Mouse (Mus musculus) left cerebral cortex, postnatal 25 days (tissue): Measurements from ENCODE around the gene Copb2. TPM values are rescaled to one million over a fixed set of nuclear protein-coding genes. Genes with fewer than 3 reads are reported as not detected.

Experiments
- DNase-seq, 2 experiments: peaks; one replicate each; pipeline ENCODE4 v3.0.0; 2022; ENCODE audit warnings: low spot score in 2 of 2, mixed read lengths in 1 of 2
- intact Hi-C: fragments of 180-260 bp; cut with DNase I; formaldehyde crosslinking; loops from one replicate; pipeline ENCODE4 v1.15.1; 2025
- total RNA-seq, 2 experiments: library from RNA; stranded (reverse); gene quantifications; 2 replicates each; pipeline ENCODE4 v1.2.3; 2021

Copb2 gene
- 10 to 100 TPM; 86.0 to 86.2 TPM for total RNA-seq

GRCm38 (mm10) chr9:98563137-98564126 is at the start of gene Copb2:
Copb2 (plus strand) TSS chr9:98563721.
- DNase-seq = peak; percentile 99
- intact Hi-C loops = no loop called here

- intact Hi-C loops = no loop called here
Measured at GRCm38 (mm10) chr9:98523872-98524271, 39.6 kb upstream of the Copb2 start.

GRCm38 (mm10) chr9:98524786-98525542 is 38.6 kb upstream of the Copb2 start:
- no peak for DNase-seq
- intact Hi-C loops = no loop called here

More at GRCm38 (mm10) chr9:98523872-98524271, 39.6 kb upstream of the Copb2 start:
- no peak for DNase-seq

- intact Hi-C loops = no loop called here
Measured at GRCm38 (mm10) chr9:98525543-98525924, 38.0 kb upstream of the Copb2 start.

GRCm38 (mm10) chr9:98527226-98527625 is 36.3 kb upstream of the Copb2 start:
- intact Hi-C loops = no loop called here
- DNase-seq = no peak

More at GRCm38 (mm10) chr9:98525543-98525924, 38.0 kb upstream of the Copb2 start:
- no peak for DNase-seq

- no peak for DNase-seq
- intact Hi-C loops = no loop called here
Measured at GRCm38 (mm10) chr9:98529776-98530175, 33.7 kb upstream of the Copb2 start.

- intact Hi-C loops = no loop called here
- no peak for DNase-seq
Measured at GRCm38 (mm10) chr9:98530999-98531398, 32.5 kb upstream of the Copb2 start.

- DNase-seq = no peak
- intact Hi-C loops = loop anchor here (5.0 kb wide), 1 partner anchor 1237 kb away; no protein-coding TSS in a partner anchor
Measured at GRCm38 (mm10) chr9:98534675-98535280, 28.7 kb upstream of the Copb2 start.

GRCm38 (mm10) chr9:98535763-98536162 is 27.8 kb upstream of the Copb2 start:
- DNase-seq = no peak
- intact Hi-C loops = loop anchor here (5.0 kb wide), 1 partner anchor 1238 kb away; no protein-coding TSS in a partner anchor

- no peak for DNase-seq
Measured at GRCm38 (mm10) chr9:98538017-98538712, 25.4 kb upstream of the Copb2 start.

GRCm38 (mm10) chr9:98538713-98539360 is 24.7 kb upstream of the Copb2 start:
- intact Hi-C loops = loop anchor here (1.0 to 5.0 kb wide), 5 partner anchors 97 to 1242 kb away; partner anchors contain the start of gene Clstn2
- DNase-seq = peak; percentile 81 to 89

More at GRCm38 (mm10) chr9:98538017-98538712, 25.4 kb upstream of the Copb2 start:
- intact Hi-C loops = loop anchor here (1.0 to 5.0 kb wide), 5 partner anchors 96 to 1241 kb away; partner anchors contain the start of gene Clstn2

GRCm38 (mm10) chr9:98544042-98544441 is 19.5 kb upstream of the Copb2 start:
- intact Hi-C loops = no loop called here
- DNase-seq = no peak

- intact Hi-C loops = no loop called here
- no peak for DNase-seq
Measured at GRCm38 (mm10) chr9:98583852-98584251, 20.3 kb downstream of the Copb2 start.

- intact Hi-C loops = no loop called here
- no peak for DNase-seq
Measured at GRCm38 (mm10) chr9:98600094-98600493, 36.6 kb downstream of the Copb2 start.

- DNase-seq = peak; percentile 81 to 91
- intact Hi-C loops = no loop called here
Measured at GRCm38 (mm10) chr9:98601156-98601836, 37.8 kb downstream of the Copb2 start, which contains the start of gene Mrps22. Mrps22 (minus strand) TSS chr9:98601660.

GRCm38 (mm10) chr9:98601837-98602359 is 38.4 kb downstream of the Copb2 start:
- intact Hi-C loops = no loop called here
- DNase-seq = no peak

- DNase-seq = no peak
- intact Hi-C loops = no loop called here
Measured at GRCm38 (mm10) chr9:98604896-98605295, 41.4 kb downstream of the Copb2 start.

- no peak for DNase-seq
- intact Hi-C loops = no loop called here
Measured at GRCm38 (mm10) chr9:98628480-98628879, 65.0 kb downstream of the Copb2 start.
